Mouse (Mus musculus) erythroblast, embryonic 14.5 days (primary cell): ENCODE data around the gene Dnajb12.

ENCODE experiments used
- GATA1 ChIP-seq: IDR thresholded peaks from 2 replicates; pipeline ENCODE4 v1.6.1; 2012; ENCODE audit warnings: low read length, inconsistent platforms, mixed read lengths
- TAL1 ChIP-seq: IDR thresholded peaks from 3 replicates; pipeline ENCODE4 v1.6.1; 2012; ENCODE audit warnings: low read length, inconsistent platforms, mixed read lengths

GRCm38 (mm10) chr10:59873206-59873605 is 6.2 kb upstream of the Dnajb12 start:
- TF ChIP-seq GATA1 (peak; percentile 62), TAL1 (no peak)
